Mouse (Mus musculus) 3134 (cell line): ENCODE results near the gene Ism1.

Source experiments
- DNase-seq: peaks from one replicate; pipeline ENCODE4 v3.0.0-alpha.2; 2011; ENCODE audit warnings: low spot score; ENCODE audit not compliant: insufficient read length; ENCODE audit errors: extremely low read depth

Gene Ism1

DNA sequence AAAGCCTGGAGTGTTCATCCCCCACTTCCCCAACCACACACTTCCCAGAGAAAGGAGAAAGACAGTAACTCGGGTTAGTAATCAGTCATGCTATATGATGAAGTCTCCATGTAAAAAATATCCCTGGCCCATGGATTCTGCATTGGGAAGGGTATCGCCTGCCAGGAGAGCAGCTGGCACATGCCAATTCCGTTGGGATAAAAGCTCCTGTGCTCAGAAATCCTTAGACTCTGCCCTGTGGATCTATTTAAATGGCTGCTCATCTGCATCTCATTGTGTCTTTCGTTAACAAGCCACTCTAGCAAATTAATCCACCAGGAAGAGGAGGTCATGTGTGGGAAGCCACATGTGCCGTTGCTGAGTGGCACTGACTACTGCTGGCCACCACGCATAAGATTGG is 129.9 kb downstream of the Ism1 start:
- no peak for DNase-seq
